Mouse (Mus musculus) gonadal fat pad, adult 2 months (tissue): ENCODE measurements around the gene Dnmt3l. TPM values are rescaled to one million over a fixed set of nuclear protein-coding genes. Genes with fewer than 3 reads are reported as not detected.
"Not testable (repeated sequence)": the region's sequence is repeated elsewhere in the genome, so short reads cannot be mapped to it uniquely, and the experiment has no call there.

Source experiments
- DNase-seq: peaks from one replicate; pipeline ENCODE4 v3.0.0-alpha.2; 2012; ENCODE audit warnings: low read depth
- polyA plus RNA-seq: library from polyadenylated mRNA; depleted of rRNA; stranded (reverse); fragments of >200 nt; gene quantifications from 2 replicates; pipeline ENCODE4 v1.2.3, GENCODE M21; 2012; rRNA removed

Gene Dnmt3l
- polyA plus RNA-seq: 1.2 and 6.6 TPM in 2 replicates

- DNase-seq: no peak
Measured at GRCm38 (mm10) chr10:78041647-78042046, at the start of gene Dnmt3l. TSS of gene Dnmt3l (plus strand) at chr10:78041947.

DNA sequence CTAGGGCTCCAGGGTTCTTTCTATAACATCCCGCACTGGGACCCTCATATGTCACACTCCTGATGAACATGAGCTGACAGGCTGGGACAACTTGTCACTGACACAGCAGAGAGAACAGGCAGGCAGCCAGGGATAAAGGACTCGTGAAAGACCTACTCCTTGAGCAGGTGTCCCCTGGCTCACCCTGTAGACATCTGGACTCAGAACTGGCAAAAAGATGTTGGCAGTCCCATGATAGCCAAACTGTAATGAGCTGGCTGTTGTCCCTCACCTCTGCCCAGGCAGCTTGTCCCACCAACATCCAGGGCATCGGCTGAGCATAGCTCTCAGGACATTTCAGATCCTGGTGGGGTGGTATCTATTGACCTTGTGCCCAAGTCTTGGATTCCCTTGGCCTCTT lies 46.1 kb upstream of the Dnmt3l start:
- no peak for DNase-seq

- DNase-seq: no peak
Measured at GRCm38 (mm10) chr10:78000200-78000599, 41.5 kb upstream of the Dnmt3l start.

GRCm38 (mm10) chr10:78001796-78002195 lies 40.0 kb upstream of the Dnmt3l start:
- DNase-seq: no peak

GRCm38 (mm10) chr10:78002316-78002715 lies 39.4 kb upstream of the Dnmt3l start:
- DNase-seq: no peak

DNA sequence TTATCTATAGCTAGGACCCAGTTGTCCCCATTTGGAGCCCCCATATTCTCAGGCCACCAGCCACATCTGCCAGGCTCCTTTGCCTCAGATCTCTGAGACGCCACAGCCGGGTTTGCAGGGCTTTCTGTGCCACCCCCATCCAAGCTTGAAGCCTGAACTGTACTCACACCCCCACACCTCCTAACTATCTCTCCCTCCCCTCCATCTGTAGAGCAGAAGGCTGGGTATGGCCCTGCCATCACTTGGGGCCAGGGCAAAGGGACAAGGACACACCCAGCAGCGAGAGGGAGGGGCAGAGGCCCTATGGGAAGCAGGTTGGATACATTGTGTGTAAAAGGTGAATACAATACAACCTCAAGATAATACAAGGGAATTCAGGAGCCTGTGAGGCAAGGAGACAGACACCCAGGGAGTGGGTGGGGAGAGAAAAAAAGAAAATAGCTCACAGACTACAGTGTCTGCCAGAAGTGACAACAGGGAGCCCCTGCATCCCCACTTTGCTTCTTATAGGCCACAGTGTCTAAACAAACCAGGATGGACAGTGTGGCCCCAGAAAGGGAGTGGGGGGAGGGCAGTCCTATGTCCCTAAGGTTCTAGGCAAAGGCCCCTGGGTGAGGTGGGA lies 37.2 kb upstream of the Dnmt3l start:
- no peak for DNase-seq

DNA sequence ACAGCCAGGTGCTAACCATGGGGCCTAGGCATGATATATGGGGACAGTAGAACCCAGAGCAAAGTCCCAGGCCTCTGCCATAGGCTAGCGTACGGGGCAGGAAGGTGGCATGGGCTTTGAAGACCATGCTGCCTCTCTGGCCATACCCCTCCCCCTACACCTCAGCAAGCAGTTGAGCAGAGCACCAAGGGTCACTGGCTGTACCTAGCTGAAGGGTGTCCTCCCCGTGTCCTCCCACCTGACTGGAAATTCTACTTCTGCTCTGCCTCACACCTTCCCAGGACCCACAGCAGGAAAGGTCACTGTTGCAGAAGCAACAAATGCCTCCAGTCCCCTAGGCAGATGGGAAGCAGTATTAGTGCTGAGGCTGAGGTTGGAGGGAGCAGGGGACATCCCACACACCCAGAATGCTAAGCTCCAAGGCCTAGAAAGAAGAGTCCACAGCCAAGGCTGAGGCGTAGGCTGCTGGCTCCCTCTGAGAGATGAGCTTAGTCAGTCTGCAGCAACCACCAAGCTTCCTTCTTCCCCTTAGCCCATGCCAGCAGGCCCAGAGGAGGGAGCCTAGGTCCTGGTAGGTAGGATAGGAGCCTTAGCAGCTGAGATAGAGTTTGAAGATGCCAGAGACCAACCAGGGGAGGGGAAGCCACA lies 35.8 kb upstream of the Dnmt3l start:
- no peak for DNase-seq

- no peak for DNase-seq
Measured at GRCm38 (mm10) chr10:78007203-78007602, 34.5 kb upstream of the Dnmt3l start.

GRCm38 (mm10) chr10:78008169-78008568 lies 33.6 kb upstream of the Dnmt3l start:
- DNase-seq: no peak

- DNase-seq: no peak
Measured at GRCm38 (mm10) chr10:78009184-78009944, 32.4 kb upstream of the Dnmt3l start.

GRCm38 (mm10) chr10:78009945-78010293 lies 31.8 kb upstream of the Dnmt3l start, which contains the start of gene Pfkl:
TSS of gene Pfkl (minus strand) at chr10:78010083.
- no peak for DNase-seq

GRCm38 (mm10) chr10:78010335-78010734 lies 31.4 kb upstream of the Dnmt3l start:
- DNase-seq: no peak

- DNase-seq: not testable (repeated sequence)
Measured at GRCm38 (mm10) chr10:78011116-78011515, 30.6 kb upstream of the Dnmt3l start.

GRCm38 (mm10) chr10:78012661-78013495 lies 28.9 kb upstream of the Dnmt3l start:
- no peak for DNase-seq

DNA sequence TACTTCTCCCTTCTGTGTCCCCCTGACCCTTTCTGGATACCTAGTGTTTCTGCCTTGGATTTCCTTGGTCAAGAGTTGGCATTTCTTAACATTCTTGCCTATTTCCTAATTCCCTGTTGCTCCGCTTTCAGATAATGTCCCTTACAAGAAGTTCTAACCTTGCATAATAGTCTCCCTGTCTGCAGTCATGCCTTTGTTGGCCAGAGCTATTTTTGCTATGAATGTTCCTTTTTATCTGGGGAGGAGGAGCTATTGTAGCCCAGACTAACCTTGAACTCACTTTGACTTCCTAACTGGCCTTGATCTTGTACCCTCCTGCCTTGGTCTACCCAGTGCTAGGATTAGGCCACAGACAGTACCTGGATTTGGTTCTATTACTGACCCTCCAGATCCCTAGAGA lies 26.3 kb upstream of the Dnmt3l start:
- no peak for DNase-seq

DNA sequence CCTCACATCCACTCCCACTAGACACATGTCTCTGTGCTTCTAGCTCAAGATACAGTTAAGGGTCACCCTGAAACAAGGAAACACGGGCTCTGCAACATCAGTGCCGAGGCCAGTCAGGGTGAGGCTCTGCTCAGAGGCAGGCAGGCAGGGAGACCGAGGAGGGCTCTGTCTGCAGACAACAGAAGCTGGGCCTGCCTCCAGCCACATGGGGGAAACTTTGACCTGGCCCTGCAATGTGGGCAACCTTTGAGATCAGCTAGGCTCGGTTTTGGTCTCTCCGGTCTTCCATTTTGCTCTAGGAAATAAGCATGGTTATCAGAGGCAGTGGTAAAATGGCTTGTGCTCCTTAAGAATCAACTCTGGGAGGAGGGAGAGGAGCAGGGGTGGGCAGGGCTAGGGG lies 25.4 kb upstream of the Dnmt3l start:
- DNase-seq: no peak

GRCm38 (mm10) chr10:78018797-78019203 lies 22.9 kb upstream of the Dnmt3l start:
- DNase-seq: no peak

- DNase-seq: no peak
Measured at GRCm38 (mm10) chr10:78019291-78019690, 22.5 kb upstream of the Dnmt3l start.

DNA sequence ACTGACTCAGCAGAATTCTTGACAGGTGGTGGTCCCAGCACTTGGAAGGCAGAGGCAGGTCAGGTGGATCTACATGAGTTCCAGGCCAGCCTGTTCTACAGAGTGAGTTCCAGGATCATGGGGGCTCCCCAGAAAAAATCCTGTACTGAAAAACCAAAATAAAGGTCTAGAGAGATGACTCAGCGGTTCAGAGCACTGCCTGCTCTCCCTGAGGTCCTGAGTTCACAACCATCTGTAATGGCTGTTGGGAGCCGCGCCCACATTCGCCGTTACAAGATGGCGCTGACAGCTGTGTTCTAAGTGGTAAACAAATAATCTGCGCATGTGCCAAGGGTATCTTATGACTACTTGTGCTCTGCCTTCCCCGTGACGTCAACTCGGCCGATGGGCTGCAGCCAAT lies 21.8 kb upstream of the Dnmt3l start:
- not testable (repeated sequence) for DNase-seq

DNA sequence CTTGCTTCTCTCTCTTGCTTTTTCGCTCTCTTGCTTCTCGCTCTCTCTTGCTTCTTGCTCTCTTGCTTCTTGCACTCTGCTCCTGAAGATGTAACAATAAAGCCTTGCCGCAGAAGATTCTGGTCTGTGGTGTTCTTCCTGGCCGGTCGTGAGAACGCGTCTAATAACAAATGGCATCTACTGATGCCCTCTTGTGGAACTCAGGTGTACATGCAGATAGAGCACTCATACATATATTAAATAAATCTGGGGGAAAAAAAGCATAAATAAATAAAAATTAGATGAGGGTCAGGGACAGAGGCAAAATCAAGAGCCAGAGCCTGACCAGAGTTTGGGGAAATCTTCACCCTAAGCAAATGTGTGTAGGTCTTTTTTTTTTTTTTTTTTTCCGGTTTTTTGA lies 16.3 kb upstream of the Dnmt3l start:
- not testable (repeated sequence) for DNase-seq

GRCm38 (mm10) chr10:78028129-78028528 lies 13.6 kb upstream of the Dnmt3l start:
- no peak for DNase-seq

DNA sequence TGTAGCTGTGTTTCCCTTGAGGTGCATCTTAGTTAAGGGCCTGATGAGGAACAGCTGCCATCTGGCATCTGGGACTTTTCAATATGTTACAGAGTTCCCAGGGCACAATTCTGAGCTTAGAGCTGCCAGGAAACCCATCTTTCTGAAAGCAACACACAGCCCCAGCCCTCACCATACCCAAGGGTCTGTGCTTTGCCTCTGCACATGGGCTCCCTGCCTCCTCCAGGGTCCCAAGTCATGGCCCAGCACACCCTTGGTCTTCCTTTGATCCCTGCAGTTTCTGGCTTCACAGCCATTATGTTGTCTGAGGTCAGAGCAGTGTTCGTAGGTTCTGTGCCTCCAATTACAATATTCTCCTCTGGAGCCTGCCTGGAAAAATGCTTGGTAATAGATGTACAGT lies 12.7 kb upstream of the Dnmt3l start:
- DNase-seq: no peak
